Mouse (Mus musculus): Measurements from ENCODE around the gene Uckl1.

Gene Uckl1

GRCm38 (mm10) chr2:181578790-181579618, 5.7 kb downstream of the Uckl1 start:
- Histone ChIP-seq H3K4me1 (replicated peaks; ENCODE audit: low read depth, low read length) (peaks cover 28% of the 10 kb centered on the region), H3K9me3 (ENCODE audit: low read length) (no peaks in the 10 kb centered on the region), H3K4me3 (replicated peaks; ENCODE audit: low read length) (no peak overlapping the region), H3K36me3 (ENCODE audit: insufficient read depth, low read length) (peaks cover 16% of the 10 kb centered on the region), H3K27me3 (ENCODE audit: insufficient read depth, low read length) (peaks cover 4% of the 10 kb centered on the region; the same call in 1 of the 2 replicates)
- no peak for TF ChIP-seq CTCF (conservative IDR thresholded peaks at IDR 0.05; ENCODE audit: low read length)

- no peak for TF ChIP-seq CTCF (conservative IDR thresholded peaks at IDR 0.05; ENCODE audit: low read length)
- no peak for TF ChIP-seq NANOG (IDR thresholded peaks at IDR 0.05; ENCODE audit: borderline replicate concordance, low read length)
- TF ChIP-seq POU5F1 (IDR thresholded peaks at IDR 0.05; ENCODE audit: borderline replicate concordance, low read length), result no peak
- H3K4me3 ChIP-seq (replicated peaks; ENCODE audit: low read length), result no peak overlapping the region
Observed at GRCm38 (mm10) chr2:181577981-181578581, 6.6 kb downstream of the Uckl1 start.

GRCm38 (mm10) chr2:181577126-181577525, 7.6 kb downstream of the Uckl1 start:
- H3K27me3 ChIP-seq (ENCODE audit: insufficient read depth, low read length), result peaks cover 4% of the 10 kb centered on the region; the same call in 1 of the 2 replicates
- H3K9me3 ChIP-seq (ENCODE audit: low read length), result no peaks in the 10 kb centered on the region
- peaks cover 23% of the 10 kb centered on the region for H3K4me1 ChIP-seq (replicated peaks; ENCODE audit: low read depth, low read length)
- no peak for TF ChIP-seq NANOG (IDR thresholded peaks at IDR 0.05; ENCODE audit: borderline replicate concordance, low read length)
- no peak for TF ChIP-seq POU5F1 (IDR thresholded peaks at IDR 0.05; ENCODE audit: borderline replicate concordance, low read length)
- TF ChIP-seq CTCF (conservative IDR thresholded peaks at IDR 0.05; ENCODE audit: low read length), result no peak
- H3K4me3 ChIP-seq (replicated peaks; ENCODE audit: low read length), result no peak overlapping the region
- H3K36me3 ChIP-seq (ENCODE audit: insufficient read depth, low read length), result peaks cover 14% of the 10 kb centered on the region; the same call in 1 of the 2 replicates

More at GRCm38 (mm10) chr2:181577981-181578581, 6.6 kb downstream of the Uckl1 start:
- Histone ChIP-seq H3K4me1 (replicated peaks; ENCODE audit: low read depth, low read length) (peaks cover 28% of the 10 kb centered on the region), H3K27me3 (ENCODE audit: insufficient read depth, low read length) (peaks cover 4% of the 10 kb centered on the region; the same call in 1 of the 2 replicates), H3K36me3 (ENCODE audit: insufficient read depth, low read length) (peaks cover 11% of the 10 kb centered on the region), H3K9me3 (ENCODE audit: low read length) (no peaks in the 10 kb centered on the region)

- H3K4me1 ChIP-seq (replicated peaks; ENCODE audit: low read depth, low read length), result peaks cover 21% of the 10 kb centered on the region
- no peak overlapping the region for H3K4me3 ChIP-seq (replicated peaks; ENCODE audit: low read length)
- H3K9me3 ChIP-seq (ENCODE audit: low read length), result no peaks in the 10 kb centered on the region
- peaks cover 14% of the 10 kb centered on the region; the same call in 1 of the 2 replicates for H3K36me3 ChIP-seq (ENCODE audit: insufficient read depth, low read length)
- TF ChIP-seq NANOG (IDR thresholded peaks at IDR 0.05; ENCODE audit: borderline replicate concordance, low read length) (no peak), CTCF (conservative IDR thresholded peaks at IDR 0.05; ENCODE audit: low read length) (no peak), POU5F1 (IDR thresholded peaks at IDR 0.05; ENCODE audit: borderline replicate concordance, low read length) (no peak)
- peaks cover 4% of the 10 kb centered on the region; the same call in 1 of the 2 replicates for H3K27me3 ChIP-seq (ENCODE audit: insufficient read depth, low read length)
Observed at GRCm38 (mm10) chr2:181576613-181577012, 8.1 kb downstream of the Uckl1 start.

- peaks cover 4% of the 10 kb centered on the region; the same call in 1 of the 2 replicates for H3K27me3 ChIP-seq (ENCODE audit: insufficient read depth, low read length)
- H3K4me1 ChIP-seq (replicated peaks; ENCODE audit: low read depth, low read length), result peaks cover 20% of the 10 kb centered on the region
- TF ChIP-seq POU5F1 (IDR thresholded peaks at IDR 0.05; ENCODE audit: borderline replicate concordance, low read length), result no peak
- no peak for TF ChIP-seq CTCF (conservative IDR thresholded peaks at IDR 0.05; ENCODE audit: low read length)
- no peak for TF ChIP-seq NANOG (IDR thresholded peaks at IDR 0.05; ENCODE audit: borderline replicate concordance, low read length)
- H3K36me3 ChIP-seq (ENCODE audit: insufficient read depth, low read length), result peaks cover 14% of the 10 kb centered on the region; the same call in 1 of the 2 replicates
- H3K9me3 ChIP-seq (ENCODE audit: low read length), result no peaks in the 10 kb centered on the region
- no peak overlapping the region for H3K4me3 ChIP-seq (replicated peaks; ENCODE audit: low read length)
Observed at GRCm38 (mm10) chr2:181574921-181575545, 9.7 kb downstream of the Uckl1 start.

- Histone ChIP-seq H3K27me3 (ENCODE audit: insufficient read depth, low read length) (peaks cover 4% of the 10 kb centered on the region; the same call in 1 of the 2 replicates), H3K9me3 (ENCODE audit: low read length) (no peaks in the 10 kb centered on the region), H3K4me3 (replicated peaks; ENCODE audit: low read length) (no peak overlapping the region), H3K4me1 (replicated peaks; ENCODE audit: low read depth, low read length) (peaks cover 14% of the 10 kb centered on the region; the same call in 1 of the 2 replicates), H3K36me3 (ENCODE audit: insufficient read depth, low read length) (peaks cover 14% of the 10 kb centered on the region; the same call in 1 of the 2 replicates)
- no peak for TF ChIP-seq POU5F1 (IDR thresholded peaks at IDR 0.05; ENCODE audit: borderline replicate concordance, low read length)
- no peak for TF ChIP-seq CTCF (conservative IDR thresholded peaks at IDR 0.05; ENCODE audit: low read length)
- TF ChIP-seq NANOG (IDR thresholded peaks at IDR 0.05; ENCODE audit: borderline replicate concordance, low read length), result no peak
Observed at GRCm38 (mm10) chr2:181573961-181574360, 10.7 kb downstream of the Uckl1 start.

GRCm38 (mm10) chr2:181572921-181573920, 11.5 kb downstream of the Uckl1 start:
- Histone ChIP-seq H3K4me3 (replicated peaks; ENCODE audit: low read length) (no peak overlapping the region), H3K4me1 (replicated peaks; ENCODE audit: low read depth, low read length) (peaks cover 14% of the 10 kb centered on the region; the same call in 1 of the 2 replicates), H3K9me3 (ENCODE audit: low read length) (no peaks in the 10 kb centered on the region), H3K27me3 (ENCODE audit: insufficient read depth, low read length) (peaks cover 4% of the 10 kb centered on the region; the same call in 1 of the 2 replicates), H3K36me3 (ENCODE audit: insufficient read depth, low read length) (peaks cover 14% of the 10 kb centered on the region; the same call in 1 of the 2 replicates)
- TF ChIP-seq NANOG (IDR thresholded peaks at IDR 0.05; ENCODE audit: borderline replicate concordance, low read length) (no peak), CTCF (conservative IDR thresholded peaks at IDR 0.05; ENCODE audit: low read length) (no peak), POU5F1 (IDR thresholded peaks at IDR 0.05; ENCODE audit: borderline replicate concordance, low read length) (no peak)

All from E14TG2a.4 (cell line).